Mouse (Mus musculus) C3H10T1/2 (cell line): ENCODE results near the gene Pllp. TPM values are rescaled to one million over a fixed set of nuclear protein-coding genes. Genes with fewer than 3 reads are reported as not detected.

ENCODE experiments used
- polyA plus RNA-seq, 2 experiments: library from polyadenylated mRNA; unstranded; fragments of >200 nt; fragmentation: generic; extraction: Trizol; gene quantifications; one replicate each; pipeline ENCODE4 v1.2.1; 2012; ENCODE audit warnings: missing spikeins in 2 of 2

Pllp gene
- polyA plus RNA-seq: under 1 TPM; 0.32 to 0.37 TPM

DNA sequence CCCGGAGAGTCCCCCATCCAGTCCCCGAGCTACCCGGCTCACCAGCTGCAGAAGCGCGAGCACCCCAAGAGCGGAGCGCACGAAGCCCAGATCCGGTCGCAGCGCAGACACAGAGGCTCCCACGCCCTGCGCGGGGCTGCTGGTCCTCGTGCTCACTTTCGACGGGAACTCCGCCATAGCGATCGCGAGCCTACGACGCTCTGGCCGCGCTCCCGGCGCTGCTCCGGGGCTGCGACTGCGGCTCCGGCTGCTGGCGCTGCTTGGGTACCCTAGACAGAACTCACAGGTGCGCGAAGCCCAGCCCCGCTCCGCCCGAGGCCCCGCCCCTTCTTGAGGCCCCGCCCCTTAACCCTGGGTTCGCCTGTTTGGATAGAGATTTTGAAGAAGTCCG is at the start of gene Pllp:
TSS of gene Pllp (minus strand) at position 285 of the 391 bp plus-strand sequence.

DNA sequence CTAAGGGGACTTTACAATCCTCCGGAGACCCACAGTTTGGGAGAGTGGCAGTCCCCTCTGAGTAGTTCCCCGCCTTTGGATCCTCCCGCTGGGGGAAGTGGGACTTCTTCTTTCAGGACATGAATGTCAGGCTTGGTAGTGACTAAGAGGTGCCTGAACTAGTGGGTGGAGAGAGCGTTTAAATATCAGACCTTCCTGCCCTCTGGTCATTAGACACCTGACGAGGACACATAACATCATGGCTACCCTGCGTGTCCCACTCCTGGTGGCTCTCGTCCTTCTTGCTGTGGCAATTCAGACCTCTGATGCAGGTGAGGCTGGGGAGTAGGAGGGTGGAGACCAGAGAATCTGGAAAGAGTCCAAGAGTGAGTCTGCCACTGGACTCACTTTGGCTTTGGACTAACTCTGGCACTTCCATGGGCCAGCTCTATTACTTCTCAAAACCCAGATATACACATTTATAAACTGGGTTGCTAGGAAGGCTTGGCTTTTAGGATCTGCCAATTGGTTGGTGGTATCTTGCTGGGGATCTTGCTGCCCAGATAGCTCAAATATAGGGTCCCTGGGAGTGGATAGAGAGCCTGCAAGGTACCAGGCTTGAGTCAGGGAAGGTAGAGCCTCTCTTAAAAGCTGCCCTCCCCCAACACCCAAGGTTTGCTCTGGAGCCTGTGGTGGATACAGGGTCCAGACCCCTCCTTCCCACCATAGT is 49.6 kb upstream of the Pllp start, which contains the start of gene Ccl22:
TSS of gene Ccl22 (plus strand) at position 115 of the 709 bp plus-strand sequence.

DNA sequence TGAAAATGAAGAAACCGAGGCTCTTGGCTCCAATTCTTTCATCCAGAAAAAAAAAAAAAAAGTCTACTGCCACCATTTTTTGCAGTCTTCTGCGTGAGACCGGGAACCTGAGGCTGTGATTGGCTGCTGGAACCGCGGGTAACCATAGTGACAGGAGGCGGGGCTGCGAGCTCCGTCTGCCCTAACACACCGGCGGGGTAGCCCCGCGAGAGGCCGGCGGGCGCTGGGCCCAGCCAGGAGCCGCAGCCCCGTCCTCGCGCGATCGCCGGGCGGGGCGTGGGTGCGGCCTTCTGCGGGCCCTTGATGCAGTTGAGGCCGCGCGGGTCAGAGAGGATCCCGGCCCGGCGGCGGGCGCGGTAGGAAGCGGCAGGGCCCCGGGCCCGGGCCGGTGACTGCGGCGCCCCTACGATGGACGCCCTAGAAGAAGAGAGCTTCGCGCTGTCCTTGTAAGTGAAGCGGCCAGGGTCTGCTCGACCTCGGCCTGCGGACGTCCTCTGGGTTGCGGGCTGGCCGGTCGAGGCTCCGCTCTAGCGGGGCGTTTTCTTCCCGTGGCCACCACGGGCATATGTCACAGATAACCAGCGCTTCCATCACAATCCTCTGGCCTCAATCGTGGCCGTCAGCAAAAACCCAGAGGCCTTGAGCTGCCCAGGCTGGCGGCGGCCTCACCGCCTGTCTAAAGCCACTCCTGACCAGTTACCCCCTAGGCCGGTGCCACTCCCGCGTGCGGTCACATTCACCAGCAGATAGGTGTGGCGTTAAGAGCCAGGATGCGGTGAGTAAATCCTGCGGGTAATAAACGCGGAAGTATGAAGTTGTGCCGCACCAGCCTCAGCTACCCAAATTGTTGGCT is 29.4 kb downstream of the Pllp start, which contains the start of gene Arl2bp:
TSS of gene Arl2bp (plus strand) at position 145 of the 853 bp plus-strand sequence.

Other genes starting within 250 kb of the Pllp start
- 10 to 100 TPM; 34.5 to 70.8 TPM for gene Cpne2, start 163.3 kb downstream of the Pllp start, polyA plus RNA-seq
- 1 to 10 TPM in 1 of 2 experiments, under 1 TPM in 1; 0.54 to 6.9 TPM for gene Rspry1, start 94.3 kb downstream of the Pllp start, polyA plus RNA-seq
- 10 to 100 TPM; 12.5 to 33.9 TPM for gene Fam192a, start 94.3 kb downstream of the Pllp start, polyA plus RNA-seq
- gene Arl2bp, start 29.7 kb downstream of the Pllp start, polyA plus RNA-seq: 10 to 100 TPM; 30.0 to 81.2 TPM
- gene Ccl22, start 49.3 kb upstream of the Pllp start, polyA plus RNA-seq: not detected
- 100 to 1,000 TPM in 1 of 2 experiments, 10 to 100 TPM in 1; 16.1 to 126 TPM for gene Cx3cl1, start 75.7 kb upstream of the Pllp start, polyA plus RNA-seq
- gene Ccl17, start 114.2 kb upstream of the Pllp start, polyA plus RNA-seq: 1 to 10 TPM; 4.4 TPM
- gene Coq9, start 142.0 kb upstream of the Pllp start, polyA plus RNA-seq: 10 to 100 TPM; 19.7 to 59.9 TPM
- 10 to 100 TPM; 31.2 to 79.3 TPM for gene Ciapin1, start 142.1 kb upstream of the Pllp start, polyA plus RNA-seq
- 10 to 100 TPM; 63.1 to 72.9 TPM for gene Polr2c, start 161.2 kb upstream of the Pllp start, polyA plus RNA-seq
- 1 to 10 TPM; 2.9 to 9.3 TPM for gene Dok4, start 180.1 kb upstream of the Pllp start, polyA plus RNA-seq
- gene Ccdc102a, start 221.8 kb upstream of the Pllp start, polyA plus RNA-seq: 10 to 100 TPM; 14.2 to 48.4 TPM
- gene Adgrg5, start 227.4 kb upstream of the Pllp start, polyA plus RNA-seq: under 1 TPM in 1 of 2 experiments, not detected in 1; 0.04 TPM